Comparison of ENCODE assay signal across 9 mouse cellular contexts in the genomic region with DNA sequence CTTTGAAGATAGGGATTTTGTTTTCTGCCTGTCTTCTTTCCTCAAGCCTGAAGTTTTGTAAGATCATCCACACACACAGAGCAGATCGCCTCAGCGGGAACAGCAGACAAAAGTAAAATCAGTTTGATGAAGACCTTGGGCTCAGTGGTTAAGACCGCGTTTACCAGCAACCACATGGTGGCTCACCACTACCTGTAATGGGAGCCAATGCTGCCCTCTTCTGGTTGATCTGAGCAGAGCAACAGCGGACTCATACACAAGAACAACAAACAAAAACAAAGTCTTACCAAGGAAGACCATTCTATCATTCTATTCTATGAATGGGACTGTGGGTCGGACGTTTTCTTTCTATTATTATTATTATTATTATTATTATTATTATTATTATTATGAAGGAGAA. TPM values are rescaled to one million over a fixed set of nuclear protein-coding genes. Genes with fewer than 3 reads are reported as not detected.
A peak's percentile ranks its signal among the peaks of the same experiment; 100 is the strongest.
DNase-seq lines count a peak whose midpoint lies in the region; ATAC-seq and TF ChIP-seq lines count a peak whose summit lies in the region.
"Had no signal": no experiment of that assay in that cellular context is flagged by ENCODE, and none has a peak within 500 bp of the region (broad histone marks: within the 10 kb centered on the region; RNA-seq: fewer than 3 reads in every experiment).

No protein-coding gene starts in this region.

- H3K4me2 ChIP-seq in limb, embryonic 14.5 days (replicated peaks; ENCODE audit: low read depth, low read length, severe bottlenecking): no peak overlapping the region
- no peak overlapping the region for H3K4me2 ChIP-seq in neural tube, embryonic 11.5 days (ENCODE audit: low read depth)
- H3K4me2 ChIP-seq in hindbrain, embryonic 16.5 days (ENCODE audit: low read length): no peak overlapping the region
- H3K4me2 ChIP-seq: heart, embryonic 15.5 days had no signal

- H3K27me3 ChIP-seq in limb, embryonic 14.5 days (ENCODE audit: control insufficient read depth, insufficient read depth, low read length): no peaks in the 10 kb centered on the region
- no peaks in the 10 kb centered on the region for H3K27me3 ChIP-seq in neural tube, embryonic 11.5 days (ENCODE audit: control insufficient read depth, insufficient read depth, low read length)
- H3K27me3 ChIP-seq in hindbrain, embryonic 16.5 days (replicated peaks; ENCODE audit: control insufficient read depth, insufficient read depth, low read length): no peaks in the 10 kb centered on the region
- H3K27me3 ChIP-seq: heart, embryonic 15.5 days had no signal

- no peak for TF ChIP-seq POLR2A in limb, embryonic 14.5 days (IDR thresholded peaks at IDR 0.05; ENCODE audit: borderline replicate concordance, extremely low read depth, insufficient read depth, insufficient read length)

- peak; percentile 45 for DNase-seq in ovary, postnatal 36 days (ENCODE audit: low spot score)
- DNase-seq in ovary, adult 18-20 months (ENCODE audit: low spot score): no peak
- peak; percentile 91 for DNase-seq in R1 (ENCODE audit: low read depth, low spot score)
- DNase-seq in cerebellum, adult 9-10 months: peak; percentile 42
- peak; percentile 59 to 73 for DNase-seq in heart, postnatal 14 days
- peak; percentile 52 for DNase-seq in limb, embryonic 14.5 days (ENCODE audit: low spot score)
- DNase-seq in neural tube, embryonic 11.5 days (ENCODE audit: low spot score): peak; percentile 57

- H3K9me3 ChIP-seq in limb, embryonic 14.5 days (ENCODE audit: control insufficient read depth, low read length): no peaks in the 10 kb centered on the region
- no peaks in the 10 kb centered on the region for H3K9me3 ChIP-seq in neural tube, embryonic 11.5 days (ENCODE audit: control insufficient read depth, low read length)
- no peaks in the 10 kb centered on the region for H3K9me3 ChIP-seq in hindbrain, embryonic 16.5 days (ENCODE audit: control insufficient read depth, low read length)
- H3K9me3 ChIP-seq: heart, embryonic 15.5 days had no signal

- intact Hi-C loops in heart, postnatal 14 days (cut with DNase I): loop anchor here (5.0 kb wide), 1 partner anchor 149 kb away; a partner anchor contains a TSS

- no peak overlapping the region for H3K4me3 ChIP-seq in limb, embryonic 14.5 days (replicated peaks; ENCODE audit: low read length)
- no peak overlapping the region for H3K4me3 ChIP-seq in neural tube, embryonic 11.5 days (ENCODE audit: low read depth, low read length)
- H3K4me3 ChIP-seq in hindbrain, embryonic 16.5 days (ENCODE audit: low read length): no peak overlapping the region
- H3K4me3 ChIP-seq: heart, embryonic 15.5 days had no signal

- peak; percentile 42; the same call in 1 of the 2 replicates for ATAC-seq in limb, embryonic 14.5 days (ENCODE audit: low FRiP score, low read depth)
- ATAC-seq in neural tube, embryonic 11.5 days (ENCODE audit: insufficient read depth, low FRiP score, low TSS enrichment): no peak
- ATAC-seq in hindbrain, embryonic 16.5 days: no peak

- no peaks in the 10 kb centered on the region for H3K36me3 ChIP-seq in limb, embryonic 14.5 days (ENCODE audit: control insufficient read depth, insufficient read depth, low read length)
- no peaks in the 10 kb centered on the region for H3K36me3 ChIP-seq in neural tube, embryonic 11.5 days (ENCODE audit: control insufficient read depth, insufficient read depth, low read length)
- H3K36me3 ChIP-seq in hindbrain, embryonic 16.5 days (ENCODE audit: control insufficient read depth, insufficient read depth, low read length): no peaks in the 10 kb centered on the region
- H3K36me3 ChIP-seq: heart, embryonic 15.5 days had no signal

- H3K4me1 ChIP-seq in limb, embryonic 14.5 days (ENCODE audit: control insufficient read depth, insufficient read depth, low read length): no peaks in the 10 kb centered on the region
- H3K4me1 ChIP-seq in neural tube, embryonic 11.5 days (ENCODE audit: control insufficient read depth, insufficient read depth, low read length): peaks cover 8% of the 10 kb centered on the region; the same call in 1 of the 2 replicates
- H3K4me1 ChIP-seq in hindbrain, embryonic 16.5 days (ENCODE audit: control insufficient read depth, insufficient read depth, low read depth, low read length): peaks cover 9% of the 10 kb centered on the region

- no peak overlapping the region for H3K27ac ChIP-seq in limb, embryonic 14.5 days (replicated peaks; ENCODE audit: low read depth, low read length)
- H3K27ac ChIP-seq in neural tube, embryonic 11.5 days (ENCODE audit: low read depth, low read length): no peak overlapping the region
- H3K27ac ChIP-seq in hindbrain, embryonic 16.5 days (ENCODE audit: low read depth, low read length): no peak overlapping the region
- H3K27ac ChIP-seq: heart, embryonic 15.5 days had no signal

- WGBS in limb, embryonic 14.5 days: 34% methylated on average over 7 of the region's 7 CpGs
- 43% methylated on average over 7 of the region's 7 CpGs for WGBS in neural tube, embryonic 11.5 days
- 43% methylated on average over 7 of the region's 7 CpGs for WGBS in hindbrain, embryonic 16.5 days

- no peak overlapping the region for H3K9ac ChIP-seq in limb, embryonic 14.5 days (ENCODE audit: low read depth, low read length, severe bottlenecking)
- H3K9ac ChIP-seq in neural tube, embryonic 11.5 days (ENCODE audit: low read length): no peak overlapping the region
- no peak overlapping the region for H3K9ac ChIP-seq in hindbrain, embryonic 16.5 days (ENCODE audit: low read depth, low read length)
- H3K9ac ChIP-seq: heart, embryonic 15.5 days had no signal

RNA-seq across cellular contexts. Expression of a gene that starts 27.0 kb away (rescaled TPM):
- 100 to 1,000 TPM; 140 to 162 TPM for total RNA-seq in heart, postnatal 14 days (2021)
- polyA plus RNA-seq in limb, embryonic 14.5 days (2012; rRNA removed): 62.4 and 83.4 TPM in 2 replicates
- polyA plus RNA-seq in limb, embryonic 14.5 days (2014; fragmentation: Nextera tagmentation; extraction: Ambion mirVana): 292 and 314 TPM in 2 replicates
- polyA plus RNA-seq in neural tube, embryonic 11.5 days (2014; fragmentation: Nextera tagmentation; extraction: Ambion mirVana): 287 and 298 TPM in 2 replicates
- 185 and 200 TPM in 2 replicates for polyA plus RNA-seq in hindbrain, embryonic 16.5 days (2015; fragmentation: Nextera tagmentation; extraction: Ambion mirVana)

RNA-seq across cellular contexts. Expression of a gene that starts 27.1 kb away (rescaled TPM):
- total RNA-seq in heart, postnatal 14 days (2021): 10 to 100 TPM; 11.2 to 12.9 TPM
- 60.2 and 62.2 TPM in 2 replicates for polyA plus RNA-seq in limb, embryonic 14.5 days (2012; rRNA removed)
- polyA plus RNA-seq in limb, embryonic 14.5 days (2014; fragmentation: Nextera tagmentation; extraction: Ambion mirVana): 48.3 and 59.0 TPM in 2 replicates
- polyA plus RNA-seq in neural tube, embryonic 11.5 days (2014; fragmentation: Nextera tagmentation; extraction: Ambion mirVana): 45.6 and 47.0 TPM in 2 replicates
- polyA plus RNA-seq in hindbrain, embryonic 16.5 days (2015; fragmentation: Nextera tagmentation; extraction: Ambion mirVana): 35.4 and 37.1 TPM in 2 replicates

RNA-seq across cellular contexts. Expression of a gene that starts 28.5 kb away (rescaled TPM):
- total RNA-seq in heart, postnatal 14 days (2021): 10 to 100 TPM; 39.4 to 43.5 TPM
- polyA plus RNA-seq in limb, embryonic 14.5 days (2012; rRNA removed): 23.3 and 35.2 TPM in 2 replicates
- 80.8 and 85.5 TPM in 2 replicates for polyA plus RNA-seq in limb, embryonic 14.5 days (2014; fragmentation: Nextera tagmentation; extraction: Ambion mirVana)
- polyA plus RNA-seq in neural tube, embryonic 11.5 days (2014; fragmentation: Nextera tagmentation; extraction: Ambion mirVana): 55.5 and 70.0 TPM in 2 replicates
- polyA plus RNA-seq in hindbrain, embryonic 16.5 days (2015; fragmentation: Nextera tagmentation; extraction: Ambion mirVana): 64.8 and 68.5 TPM in 2 replicates

RNA-seq across cellular contexts. Expression of a gene that starts 55.4 kb away (rescaled TPM):
- total RNA-seq in heart, postnatal 14 days (2021): 10 to 100 TPM; 40.5 to 42.8 TPM
- 30.8 and 45.3 TPM in 2 replicates for polyA plus RNA-seq in limb, embryonic 14.5 days (2012; rRNA removed)
- 125 and 134 TPM in 2 replicates for polyA plus RNA-seq in limb, embryonic 14.5 days (2014; fragmentation: Nextera tagmentation; extraction: Ambion mirVana)
- polyA plus RNA-seq in neural tube, embryonic 11.5 days (2014; fragmentation: Nextera tagmentation; extraction: Ambion mirVana): 159 and 164 TPM in 2 replicates
- 92.7 and 99.0 TPM in 2 replicates for polyA plus RNA-seq in hindbrain, embryonic 16.5 days (2015; fragmentation: Nextera tagmentation; extraction: Ambion mirVana)
